Mouse (Mus musculus) G1E-ER4 (cell line): ENCODE measurements around the gene Mansc1. TPM values are rescaled to one million over a fixed set of nuclear protein-coding genes. Genes with fewer than 3 reads are reported as not detected.

Experiments used
- GATA1 ChIP-seq: IDR thresholded peaks from one replicate; pipeline ENCODE4 v1.8.0; 2012; ENCODE audit warnings: low read length, inconsistent platforms
- polyA plus RNA-seq: library from polyadenylated mRNA; stranded (reverse); fragments of >175 nt; gene quantifications from 2 replicates; pipeline ENCODE4 v1.2.3, GENCODE M21; 2012

Gene Mansc1
- polyA plus RNA-seq, 1 experiment = not detected

GRCm38 (mm10) chr6:134578039-134578438 is 54.2 kb downstream of the Mansc1 start:
- TF ChIP-seq GATA1 = no peak

- no peak for TF ChIP-seq GATA1
Measured at GRCm38 (mm10) chr6:134575288-134575741, 57.0 kb downstream of the Mansc1 start.

DNA sequence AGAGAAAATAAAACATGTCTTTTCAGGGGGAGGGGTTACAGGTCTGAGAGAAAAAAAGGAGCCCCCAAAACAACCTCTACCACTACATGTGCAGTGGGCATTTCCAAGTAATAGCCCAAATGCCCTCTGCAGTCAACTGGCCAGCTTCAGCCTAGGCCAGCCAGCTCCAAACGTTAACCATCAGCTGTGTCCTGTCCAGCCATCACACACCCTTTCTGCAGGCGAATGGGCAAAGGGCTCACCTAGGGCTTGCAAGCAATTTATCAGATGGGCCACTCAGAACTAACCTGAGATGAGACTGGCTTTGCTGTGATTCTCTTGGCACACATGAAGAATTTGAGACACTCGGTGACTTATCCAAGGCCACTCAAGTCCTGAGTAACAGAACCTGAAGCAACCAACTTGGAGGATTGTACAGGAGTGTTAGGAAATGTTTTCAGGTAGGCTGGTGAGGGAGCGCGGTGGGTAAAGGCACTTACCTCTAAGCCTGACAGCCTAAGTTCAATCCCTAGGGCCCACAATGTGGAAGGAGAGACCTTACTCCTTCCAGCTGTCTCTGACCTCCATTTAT is 64.2 kb downstream of the Mansc1 start:
- TF ChIP-seq GATA1 = no peak

DNA sequence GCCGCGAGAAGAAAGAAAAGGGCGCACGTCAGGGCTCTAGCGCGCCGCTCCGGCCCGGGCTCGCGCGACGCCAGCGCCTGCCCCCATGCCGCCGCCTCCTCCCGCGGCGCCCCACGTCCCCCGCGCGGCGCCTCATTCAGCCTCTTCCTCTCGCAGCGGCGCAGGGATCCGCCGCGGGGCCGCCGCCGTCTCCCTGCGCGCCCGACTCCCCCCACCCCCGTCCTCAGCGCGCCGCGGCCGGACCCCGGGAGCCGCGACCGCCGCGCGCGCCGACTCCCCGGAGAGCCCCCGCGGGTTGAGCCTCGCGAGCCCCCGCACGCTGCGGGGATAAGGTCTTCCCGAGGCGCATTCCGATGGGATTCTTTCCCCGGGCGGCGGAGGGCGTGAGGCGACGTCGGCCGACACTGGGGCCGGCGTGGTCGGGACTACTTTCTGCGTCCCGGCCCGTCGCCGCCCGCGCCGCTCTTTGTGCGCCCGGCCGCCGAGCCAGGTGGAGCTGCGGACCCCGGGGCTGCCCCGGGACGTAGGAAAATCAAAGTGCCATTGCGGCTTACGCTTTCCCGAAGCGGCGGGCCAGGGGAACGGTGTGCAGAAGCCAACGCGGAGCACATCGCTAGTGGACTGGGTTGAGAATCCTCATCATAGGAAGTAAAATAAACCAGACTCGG is 65.3 kb downstream of the Mansc1 start, which contains the start of gene Lrp6:
Lrp6 (minus strand) TSS at position 148 of the 668 bp plus-strand sequence.
- TF ChIP-seq GATA1 = no peak

GRCm38 (mm10) chr6:134566248-134566817 is 66.0 kb downstream of the Mansc1 start:
- no peak for TF ChIP-seq GATA1

DNA sequence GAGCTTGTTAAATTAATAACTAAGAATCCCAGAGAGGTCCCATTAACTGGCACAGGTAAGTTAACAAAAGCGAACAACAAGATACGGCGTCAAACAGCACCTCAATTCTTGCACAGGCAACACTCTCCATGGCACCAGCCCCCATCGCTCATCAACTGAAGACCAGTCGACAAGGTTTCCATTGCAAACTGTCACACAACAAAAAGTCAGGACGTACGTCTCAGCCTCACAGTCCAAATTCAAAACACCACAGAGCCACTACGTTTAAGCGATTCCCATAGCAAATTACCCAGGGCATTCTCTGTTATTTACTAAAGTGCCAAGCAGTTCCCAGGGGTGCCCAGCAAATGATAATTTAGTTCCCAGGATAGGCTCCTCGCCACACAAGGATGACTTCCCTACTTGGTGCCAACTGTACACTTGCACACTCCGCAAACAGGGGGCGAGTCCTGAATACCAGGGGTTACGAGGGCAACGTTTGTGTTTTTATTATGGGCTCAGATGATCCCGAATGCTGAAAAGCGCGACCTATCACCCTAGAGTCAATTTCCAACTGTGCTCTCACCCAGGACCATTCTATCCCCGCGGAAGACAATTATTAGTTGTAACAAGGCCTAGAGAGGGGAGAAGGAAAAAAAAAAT is 66.6 kb downstream of the Mansc1 start:
- no peak for TF ChIP-seq GATA1

DNA sequence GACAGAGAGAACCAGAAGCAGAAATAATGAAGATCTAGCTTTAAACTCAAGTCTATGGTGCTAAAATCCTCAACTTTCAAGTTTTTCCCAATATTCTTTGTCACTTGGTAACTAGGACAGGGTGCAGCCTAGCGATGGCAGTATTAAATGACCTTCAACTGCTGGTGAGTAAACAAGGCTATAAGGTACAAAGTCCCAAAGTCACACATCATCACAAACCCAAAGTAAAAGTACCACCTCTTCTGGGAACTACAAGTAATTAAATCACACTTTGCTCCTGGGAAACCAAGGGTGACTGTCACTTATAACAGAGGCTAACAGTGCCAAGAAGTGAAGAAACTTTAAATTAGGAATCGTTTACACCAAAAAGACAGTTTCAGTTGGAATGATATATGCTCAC is 67.7 kb downstream of the Mansc1 start:
- no peak for TF ChIP-seq GATA1

- TF ChIP-seq GATA1 = no peak
Measured at GRCm38 (mm10) chr6:134559635-134560034, 72.7 kb downstream of the Mansc1 start.

Other genes with a start within 250 kb of the Mansc1 start
- not detected in 2 replicates for gene Bcl2l14, start 236.2 kb downstream of the Mansc1 start, polyA plus RNA-seq
- 17.8 and 18.7 TPM in 2 replicates for gene Lrp6, start 65.5 kb downstream of the Mansc1 start, polyA plus RNA-seq
- 12.0 and 15.0 TPM in 2 replicates for gene Borcs5, start 7.0 kb upstream of the Mansc1 start, polyA plus RNA-seq
- gene Dusp16, start 160.1 kb upstream of the Mansc1 start, polyA plus RNA-seq = 3.1 and 4.7 TPM in 2 replicates
- 1.3 and 1.8 TPM in 2 replicates for gene Crebl2, start 197.7 kb upstream of the Mansc1 start, polyA plus RNA-seq